Mouse (Mus musculus) heart, embryonic 12.5 days (tissue): ENCODE data around the gene Tfdp1. TPM values are rescaled to one million over a fixed set of nuclear protein-coding genes. Genes with fewer than 3 reads are reported as not detected.

Source experiments
- ATAC-seq: fragments of 200-750 bp; cut with Nextera tagmentation; 2 replicates; pipeline ENCODE4 v1.8.0; 2017; ENCODE audit warnings: moderate TSS enrichment, moderate library complexity; ENCODE audit not compliant: insufficient number of reproducible peaks, low FRiP score
- H3K27ac ChIP-seq: fragments of 300-500 bp; sonication (generic); 2 replicates; pipeline ENCODE4 v1.5.1; 2016; ENCODE audit warnings: mild to moderate bottlenecking, moderate library complexity; ENCODE audit not compliant: poor library complexity, severe bottlenecking
- H3K27me3 ChIP-seq: fragments of 300-500 bp; sonication (generic); replicated peaks from 2 replicates; pipeline ENCODE4 v1.6.1; 2016; ENCODE audit warnings: mild to moderate bottlenecking, moderate library complexity
- H3K36me3 ChIP-seq: fragments of 300-500 bp; sonication (generic); 2 replicates; pipeline ENCODE4 v1.6.1; 2016; ENCODE audit warnings: mild to moderate bottlenecking, moderate library complexity
- H3K4me1 ChIP-seq: fragments of 300-500 bp; sonication (generic); replicated peaks from 2 replicates; pipeline ENCODE4 v1.6.1; 2016; ENCODE audit warnings: mild to moderate bottlenecking
- H3K4me2 ChIP-seq: fragments of 300-500 bp; sonication (generic); 2 replicates; pipeline ENCODE4 v1.6.1; 2016; ENCODE audit warnings: mild to moderate bottlenecking, moderate library complexity
- H3K4me3 ChIP-seq: fragments of 300-500 bp; sonication (generic); 2 replicates; pipeline ENCODE4 v1.5.1; 2016; ENCODE audit warnings: mild to moderate bottlenecking
- H3K9ac ChIP-seq: fragments of 300-500 bp; sonication (generic); 2 replicates; pipeline ENCODE4 v1.6.1; 2016; ENCODE audit warnings: mild to moderate bottlenecking, moderate library complexity
- H3K9me3 ChIP-seq: fragments of 300-500 bp; sonication (generic); replicated peaks from 2 replicates; pipeline ENCODE4 v1.6.1; 2016; ENCODE audit warnings: mild to moderate bottlenecking, moderate library complexity
- WGBS: fragments of 180-500 bp; shearing (Covaris S2); methylation state at CpG from one replicate; pipeline ENCODE4 v1.1.7; 2016; 5-methylcytosine and 5-hydroxymethylcytosine counted together
- polyA plus RNA-seq: library from polyadenylated mRNA; unstranded; fragments of >200 nt; fragmentation: Nextera tagmentation; extraction: Ambion mirVana; gene quantifications from 2 replicates; pipeline ENCODE4 v1.2.1, GENCODE M21; 2016

Tfdp1 gene
- polyA plus RNA-seq, 1 experiment from 2014 or later, result 105 TPM

- no peak overlapping the region for H3K4me2 ChIP-seq
- no peak overlapping the region for H3K4me3 ChIP-seq
- H3K9ac ChIP-seq, result no peak overlapping the region
- peaks cover 28% of the 10 kb centered on the region for H3K27me3 ChIP-seq
- H3K27ac ChIP-seq, result no peak overlapping the region
- H3K4me1 ChIP-seq, result no peaks in the 10 kb centered on the region
- no peaks in the 10 kb centered on the region for H3K36me3 ChIP-seq
- H3K9me3 ChIP-seq, result no peaks in the 10 kb centered on the region
- no peak for ATAC-seq
- WGBS, result 69% methylated on average over 10 of the region's 10 CpGs
These were observed 77.3 kb downstream of the Tfdp1 start for GRCm38 (mm10) chr8:13415879-13416278.

- Histone ChIP-seq H3K27me3 (peaks cover 14% of the 10 kb centered on the region), H3K36me3 (no peaks in the 10 kb centered on the region), H3K4me1 (no peaks in the 10 kb centered on the region), H3K27ac (no peak overlapping the region), H3K9me3 (no peaks in the 10 kb centered on the region), H3K4me2 (no peak overlapping the region), H3K4me3 (no peak overlapping the region), H3K9ac (no peak overlapping the region)
- WGBS, result 69% methylated on average over 2 of the region's 2 CpGs
- ATAC-seq, result no peak
These were observed 80.6 kb downstream of the Tfdp1 start for GRCm38 (mm10) chr8:13419111-13419639.

GRCm38 (mm10) chr8:13420970-13421369 lies 82.4 kb downstream of the Tfdp1 start:
- Histone ChIP-seq H3K9me3 (no peaks in the 10 kb centered on the region), H3K4me1 (no peaks in the 10 kb centered on the region), H3K4me2 (no peak overlapping the region), H3K9ac (no peak overlapping the region), H3K27ac (no peak overlapping the region), H3K36me3 (no peaks in the 10 kb centered on the region), H3K27me3 (0 out of 2 replicates have a peak, but pooled peaks cover 2% of the 10 kb centered on the region), H3K4me3 (no peak overlapping the region)
- WGBS, result 86% methylated on average over 6 of the region's 6 CpGs
- ATAC-seq, result no peak

- no peak overlapping the region for H3K4me2 ChIP-seq
- H3K36me3 ChIP-seq, result no peaks in the 10 kb centered on the region
- no peaks in the 10 kb centered on the region; the same call in 1 of the 2 replicates for H3K27me3 ChIP-seq
- H3K4me1 ChIP-seq, result 0 out of 2 replicates have a peak, but pooled peaks cover 4% of the 10 kb centered on the region
- H3K27ac ChIP-seq, result no peak overlapping the region
- H3K9me3 ChIP-seq, result no peaks in the 10 kb centered on the region
- H3K9ac ChIP-seq, result no peak overlapping the region
- WGBS, result 58% methylated on average over 6 of the region's 6 CpGs
- ATAC-seq, result no peak
- H3K4me3 ChIP-seq, result no peak overlapping the region
These were observed 88.8 kb downstream of the Tfdp1 start for GRCm38 (mm10) chr8:13427351-13427750.

Other genes starting within 250 kb of the Tfdp1 start
- 29.3 and 29.5 TPM in 2 replicates for gene Pcid2, start 233.3 kb upstream of the Tfdp1 start, polyA plus RNA-seq
- 124 and 137 TPM in 2 replicates for gene Cul4a, start 233.1 kb upstream of the Tfdp1 start, polyA plus RNA-seq
- gene Lamp1, start 179.6 kb upstream of the Tfdp1 start, polyA plus RNA-seq, result 364 and 372 TPM in 2 replicates
- gene Grtp1, start 138.1 kb upstream of the Tfdp1 start, polyA plus RNA-seq, result 19.8 and 22.7 TPM in 2 replicates
- 167 and 180 TPM in 2 replicates for gene Adprhl1, start 84.6 kb upstream of the Tfdp1 start, polyA plus RNA-seq
- gene Dcun1d2, start 50.6 kb upstream of the Tfdp1 start, polyA plus RNA-seq, result 28.3 and 29.6 TPM in 2 replicates
- gene Tmco3, start 50.6 kb upstream of the Tfdp1 start, polyA plus RNA-seq, result 34.5 and 41.2 TPM in 2 replicates
- 0.36 TPM in 1 of 2 replicates, not detected in the other for gene Atp4b, start 58.1 kb downstream of the Tfdp1 start, polyA plus RNA-seq
- gene Grk1, start 66.3 kb downstream of the Tfdp1 start, polyA plus RNA-seq, result not detected in 2 replicates
- 0.38 and 0.53 TPM in 2 replicates for gene Tmem255b, start 96.4 kb downstream of the Tfdp1 start, polyA plus RNA-seq
- gene Gas6, start 155.7 kb downstream of the Tfdp1 start, polyA plus RNA-seq, result 57.1 and 60.7 TPM in 2 replicates
- not detected in 2 replicates for gene 1700029H14Rik, start 223.7 kb downstream of the Tfdp1 start, polyA plus RNA-seq